Mouse (Mus musculus) NIH3T3 (cell line): Measurements from ENCODE around the gene Traf5.

Experiments
- DNase-seq: peaks from one replicate; pipeline ENCODE4 v3.0.0-alpha.2; 2012; ENCODE audit warnings: low read depth

Traf5 gene

GRCm38 (mm10) chr1:192091806-192092772 lies at the start of gene Traf5:
Gene Traf5 (minus strand): TSS chr1:192092559.
- peak; percentile 98 for DNase-seq

DNA sequence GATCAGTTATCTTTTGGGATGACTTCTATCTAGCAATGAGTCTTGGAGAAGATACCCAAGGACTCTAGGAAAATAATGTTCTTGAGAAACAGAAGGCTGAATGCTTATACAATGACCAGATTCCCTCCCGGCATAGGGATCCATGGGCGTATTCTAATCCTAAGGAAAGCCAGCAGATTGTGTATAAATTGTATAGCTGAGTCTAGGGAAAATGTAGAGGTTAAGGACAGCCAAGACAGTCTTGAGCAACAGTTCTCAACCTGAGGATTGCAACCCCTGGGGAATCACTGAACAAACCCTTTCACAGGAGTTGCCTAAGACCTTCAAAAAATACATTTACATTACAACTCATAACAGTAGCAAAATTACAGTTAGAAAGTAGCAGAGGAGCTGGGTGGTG lies 48.0 kb upstream of the Traf5 start:
- peak; percentile 14 for DNase-seq

- peak; percentile 91 for DNase-seq
Measured at GRCm38 (mm10) chr1:192137926-192138910, 45.9 kb upstream of the Traf5 start, which contains the start of gene Rcor3. Gene Rcor3 (minus strand): TSS chr1:192138062.

DNA sequence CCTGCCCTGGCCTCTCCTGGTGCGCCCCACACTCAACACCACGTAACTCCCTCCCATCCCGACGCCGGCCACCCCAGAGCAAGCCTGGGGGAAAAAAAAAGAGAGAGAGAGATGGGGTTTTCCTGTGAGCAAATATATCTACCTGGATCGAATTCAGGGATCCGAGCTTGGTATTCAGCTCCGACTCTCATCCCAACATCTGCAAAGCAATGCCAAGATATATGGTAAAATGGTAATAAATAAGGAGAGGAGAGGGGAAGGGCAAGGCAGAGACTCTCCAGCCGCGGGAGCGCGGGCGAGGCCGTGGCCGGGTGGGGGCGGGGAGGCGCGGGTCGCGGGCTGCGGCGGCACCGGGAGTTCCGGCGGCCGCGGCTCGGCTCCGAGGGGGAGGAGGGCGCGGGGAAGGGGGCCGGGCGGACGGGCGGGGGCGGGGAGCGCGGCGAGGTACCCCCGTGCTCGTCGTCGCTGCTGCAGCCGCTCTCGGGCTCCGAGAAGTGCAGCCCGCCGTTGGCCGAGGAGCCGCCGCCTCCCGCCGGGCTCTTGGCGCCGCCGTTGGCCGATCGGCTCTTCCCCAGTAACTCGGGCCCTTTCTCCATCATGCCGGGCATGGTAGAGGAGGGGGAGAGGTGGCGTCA lies 45.0 kb upstream of the Traf5 start:
- DNase-seq = peak; percentile 59

GRCm38 (mm10) chr1:192136561-192137290 lies 44.4 kb upstream of the Traf5 start:
- peak; percentile 95 for DNase-seq

DNA sequence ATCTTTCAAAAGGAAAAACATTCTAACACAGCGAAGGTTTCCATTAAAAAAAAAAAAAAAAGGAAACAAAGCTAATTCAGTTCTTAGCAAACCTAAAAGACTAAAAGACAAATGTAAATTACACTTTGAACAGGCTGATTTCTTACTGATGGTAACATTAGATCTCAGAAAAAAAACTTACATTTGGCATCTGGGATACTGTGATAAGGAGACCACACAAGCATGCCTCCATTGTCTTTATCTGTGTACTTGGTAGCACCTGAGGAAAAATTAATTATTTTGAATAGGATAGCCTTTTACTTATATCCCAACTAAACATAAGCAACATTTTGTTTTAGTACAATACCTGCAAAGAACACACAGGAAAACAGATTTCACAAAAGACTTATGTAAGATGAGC lies 37.8 kb upstream of the Traf5 start:
- DNase-seq = no peak

DNA sequence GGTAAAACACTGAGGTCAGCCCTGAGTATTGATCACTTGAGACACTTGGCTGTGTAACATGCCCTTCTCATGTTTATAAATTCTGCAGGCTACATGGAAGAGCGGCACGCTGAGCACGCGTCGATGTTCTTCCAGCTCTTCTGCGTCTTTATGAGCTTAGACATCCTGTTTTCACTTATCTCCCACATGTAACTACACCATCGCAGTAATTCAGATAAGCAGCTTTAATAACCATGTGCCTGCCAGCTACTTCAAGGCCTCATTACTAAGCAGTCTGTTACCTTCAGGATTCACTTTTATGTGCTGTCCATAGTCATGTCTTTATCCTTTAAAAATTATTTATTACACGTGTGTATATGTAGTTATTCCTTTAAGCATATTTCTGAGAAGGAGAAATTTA lies 36.0 kb upstream of the Traf5 start:
- DNase-seq = no peak

DNA sequence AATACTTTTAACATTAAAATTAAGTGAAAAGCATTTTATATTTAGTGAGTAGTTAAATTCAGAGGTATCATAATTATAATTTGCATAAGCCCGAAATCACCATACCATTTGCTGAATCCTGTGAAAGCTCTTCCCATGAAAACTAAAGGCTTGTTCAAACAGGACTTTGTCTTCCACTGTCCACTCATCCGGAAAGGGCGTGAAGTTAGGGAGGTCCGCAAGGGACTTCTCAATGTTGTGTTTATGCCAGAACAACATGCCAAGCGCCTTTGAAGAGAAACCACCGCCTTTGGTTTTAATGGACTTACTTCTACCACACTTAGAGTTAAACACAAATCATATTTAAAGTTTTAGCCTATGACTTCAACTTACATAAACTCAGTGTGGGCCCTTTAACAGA lies 33.4 kb upstream of the Traf5 start:
- no peak for DNase-seq

DNA sequence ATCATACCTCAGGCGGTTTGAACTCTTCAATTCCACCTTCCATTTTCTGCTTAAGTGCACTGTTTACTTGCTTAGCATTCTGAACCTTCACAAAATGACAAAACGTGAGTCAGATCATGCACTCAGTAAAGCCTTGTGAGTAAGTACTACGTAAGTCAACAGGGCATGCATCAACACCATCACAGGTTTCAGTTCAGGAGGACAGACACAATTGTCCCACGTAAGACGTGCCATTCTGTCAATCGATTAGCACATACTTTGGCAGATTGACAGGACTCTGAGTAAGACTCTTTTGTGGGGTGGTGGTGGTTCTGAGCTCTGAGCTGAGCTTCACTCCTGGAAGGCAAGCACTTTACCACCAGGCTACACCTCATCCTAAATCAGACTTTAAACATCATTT lies 23.9 kb upstream of the Traf5 start:
- no peak for DNase-seq

GRCm38 (mm10) chr1:192115378-192115777 lies 23.0 kb upstream of the Traf5 start:
- no peak for DNase-seq

DNA sequence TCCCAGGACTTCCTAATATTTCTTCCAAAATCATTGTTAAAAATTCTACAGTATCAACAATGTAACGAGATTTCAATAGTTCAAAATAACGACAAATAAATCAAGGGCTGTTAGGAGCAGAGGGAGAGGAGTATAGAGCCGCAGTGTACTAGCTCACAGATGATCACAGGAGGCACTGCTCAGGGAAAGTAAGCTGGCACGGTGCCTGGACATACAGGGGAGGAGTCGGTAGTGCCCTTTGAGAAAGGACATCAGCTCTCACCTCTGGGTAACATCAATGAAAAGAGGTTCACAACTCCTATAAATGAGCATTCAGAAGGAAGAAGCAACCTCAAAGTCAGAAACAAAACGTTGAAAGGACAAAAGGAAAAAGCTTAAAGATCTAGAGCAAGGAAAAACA lies 16.8 kb upstream of the Traf5 start:
- peak; percentile 35 for DNase-seq

DNA sequence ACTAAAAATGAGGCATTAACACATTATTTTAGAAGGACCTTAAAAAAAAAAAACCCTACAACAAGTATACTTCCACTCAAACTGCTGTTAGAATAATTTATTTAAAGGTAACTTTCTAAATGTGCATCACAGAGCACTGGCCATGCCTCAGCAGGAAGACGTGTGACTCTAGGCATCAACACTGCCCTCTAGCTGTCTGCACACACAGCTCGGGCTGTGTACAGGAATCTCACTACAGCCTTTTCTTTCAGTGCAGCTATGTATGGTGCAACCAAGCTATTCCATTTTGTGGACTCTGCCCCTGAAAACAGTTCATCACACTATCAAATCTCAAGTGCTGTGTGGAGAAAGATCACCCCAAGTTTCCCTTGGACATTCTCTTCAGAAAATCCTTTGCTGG lies 15.0 kb upstream of the Traf5 start:
- peak; percentile 71 for DNase-seq

DNA sequence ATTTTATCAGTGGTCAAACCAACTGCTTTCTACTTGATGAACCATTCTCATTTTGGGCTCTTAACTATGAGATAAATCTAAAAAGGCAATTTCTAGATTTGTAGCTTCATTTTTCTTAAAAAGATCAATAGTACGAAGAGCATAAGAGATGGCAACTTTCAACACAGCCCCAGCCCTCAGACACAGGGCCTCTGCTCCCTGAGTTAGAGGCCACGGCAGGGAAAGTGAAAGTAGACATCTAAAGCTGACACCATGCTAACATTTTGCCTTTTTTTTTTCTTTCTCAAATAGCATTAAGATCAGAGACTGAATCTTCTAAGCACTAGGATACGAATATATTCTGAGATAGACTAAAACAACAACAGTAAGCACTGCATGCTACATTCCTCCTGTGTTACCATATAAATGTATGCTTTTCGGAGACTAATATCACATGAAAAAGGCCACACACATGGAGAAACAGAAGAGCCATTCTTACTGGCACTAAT lies 13.6 kb upstream of the Traf5 start:
- no peak for DNase-seq

- no peak for DNase-seq
Measured at GRCm38 (mm10) chr1:192104021-192104420, 11.7 kb upstream of the Traf5 start.

DNA sequence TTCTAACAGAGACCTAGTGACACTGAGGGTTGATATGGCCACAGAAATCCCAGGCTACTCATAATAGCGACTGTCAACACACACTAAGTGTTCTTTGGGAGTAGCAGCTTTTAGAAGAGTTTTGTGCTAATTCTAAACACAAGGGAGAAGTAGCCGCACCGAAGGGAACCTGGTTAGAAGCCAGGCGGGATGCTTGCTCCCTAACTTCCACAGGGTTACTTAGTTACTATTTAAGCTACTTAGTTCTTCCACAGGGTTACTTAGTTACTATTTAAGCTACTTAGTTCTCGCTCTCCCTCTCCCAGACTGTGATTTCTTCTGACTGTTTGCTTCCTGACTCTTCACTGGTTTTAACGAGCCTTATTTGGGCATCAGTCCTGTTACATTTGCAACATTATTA lies 10.8 kb upstream of the Traf5 start:
- no peak for DNase-seq

DNA sequence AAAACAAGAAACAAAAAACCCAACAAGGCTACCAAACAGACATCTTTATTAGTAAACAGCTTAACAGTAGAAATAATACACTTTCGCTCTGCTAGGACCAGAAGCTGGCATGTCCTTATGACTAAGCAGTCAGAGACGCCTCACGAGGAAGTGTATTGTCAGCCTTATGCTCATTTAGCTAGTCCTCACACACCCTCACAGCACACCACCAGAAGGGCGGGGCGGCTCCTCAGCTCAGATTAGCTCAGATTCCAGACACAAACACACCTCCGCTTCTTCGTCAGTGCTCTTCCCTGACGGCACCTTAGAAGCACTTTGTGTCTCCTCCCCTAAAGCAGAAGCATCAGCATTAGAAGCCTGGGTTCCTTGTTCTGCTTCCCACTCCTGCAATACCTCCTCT lies 9.0 kb upstream of the Traf5 start:
- no peak for DNase-seq

DNA sequence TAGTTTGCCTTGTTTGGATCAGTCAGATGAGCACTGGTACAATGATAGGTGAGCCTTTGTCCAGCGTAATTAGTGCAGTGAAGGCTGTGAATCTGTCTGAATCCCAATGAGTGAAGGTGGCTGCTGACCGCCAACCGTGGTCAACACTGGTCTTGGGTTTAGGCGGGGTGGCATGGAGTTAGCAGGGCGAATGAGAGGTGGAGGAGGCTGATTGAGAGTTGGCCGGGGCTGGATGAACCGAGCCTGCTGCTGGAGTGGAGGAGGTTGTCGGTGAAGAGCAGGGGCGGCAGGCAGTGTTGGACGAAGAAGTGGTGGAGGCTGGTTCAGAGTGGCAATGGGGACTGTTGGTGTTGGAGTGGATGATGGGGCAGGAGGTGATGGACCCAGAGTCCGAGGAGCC lies 8.4 kb upstream of the Traf5 start:
- no peak for DNase-seq

DNA sequence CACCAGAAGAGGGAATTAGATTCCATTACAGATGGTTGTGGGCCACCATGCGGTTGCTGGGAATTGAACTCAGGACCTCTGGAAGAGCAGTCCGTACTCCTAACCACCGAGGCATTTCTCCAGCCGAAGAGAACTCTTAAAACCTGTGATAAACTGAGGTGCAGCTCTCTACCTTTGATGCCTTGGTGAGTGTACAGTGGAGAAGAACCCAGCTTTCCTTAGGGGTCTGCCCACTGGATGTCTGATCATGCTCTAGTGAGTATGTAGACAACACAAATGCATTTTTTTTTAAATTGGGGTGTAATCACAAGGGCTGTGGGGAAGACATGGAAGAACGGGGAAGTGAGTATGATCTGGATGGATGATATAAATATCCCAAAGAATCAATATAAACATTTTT lies 3.3 kb upstream of the Traf5 start:
- no peak for DNase-seq

DNA sequence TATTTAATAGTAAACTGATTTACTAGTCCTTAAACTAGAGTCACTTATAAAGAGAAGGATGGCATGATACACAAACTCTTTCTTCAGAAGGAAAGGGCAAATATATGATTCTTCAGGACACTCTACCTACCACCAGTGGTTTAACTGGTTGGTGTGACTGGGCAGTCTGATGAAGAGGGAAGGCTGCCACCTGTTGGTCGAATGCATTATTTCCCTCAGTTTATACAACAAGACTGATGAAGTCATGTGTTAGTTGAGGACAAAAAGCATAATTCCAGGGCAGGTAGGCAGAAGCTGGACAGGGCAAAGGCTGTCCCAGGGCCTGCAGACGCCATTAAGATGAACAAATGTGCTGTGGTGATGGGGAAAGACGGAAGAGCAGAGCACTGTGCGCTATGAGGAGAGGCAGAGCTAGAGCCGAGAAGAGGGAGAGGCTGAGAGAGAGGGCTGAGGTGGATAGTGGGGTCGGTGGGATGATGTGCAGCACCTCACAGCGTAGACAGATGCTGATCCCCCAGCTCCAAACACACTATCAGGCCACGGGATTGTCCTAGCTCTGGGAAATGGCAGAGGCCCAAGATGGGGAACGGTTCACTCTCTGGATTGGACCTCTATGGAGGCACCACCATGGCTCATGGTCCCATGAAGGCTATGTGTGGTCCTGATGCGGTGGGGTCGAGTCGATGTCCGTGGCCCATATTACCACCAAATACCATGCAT lies 2.3 kb upstream of the Traf5 start:
- DNase-seq = peak; percentile 91

DNA sequence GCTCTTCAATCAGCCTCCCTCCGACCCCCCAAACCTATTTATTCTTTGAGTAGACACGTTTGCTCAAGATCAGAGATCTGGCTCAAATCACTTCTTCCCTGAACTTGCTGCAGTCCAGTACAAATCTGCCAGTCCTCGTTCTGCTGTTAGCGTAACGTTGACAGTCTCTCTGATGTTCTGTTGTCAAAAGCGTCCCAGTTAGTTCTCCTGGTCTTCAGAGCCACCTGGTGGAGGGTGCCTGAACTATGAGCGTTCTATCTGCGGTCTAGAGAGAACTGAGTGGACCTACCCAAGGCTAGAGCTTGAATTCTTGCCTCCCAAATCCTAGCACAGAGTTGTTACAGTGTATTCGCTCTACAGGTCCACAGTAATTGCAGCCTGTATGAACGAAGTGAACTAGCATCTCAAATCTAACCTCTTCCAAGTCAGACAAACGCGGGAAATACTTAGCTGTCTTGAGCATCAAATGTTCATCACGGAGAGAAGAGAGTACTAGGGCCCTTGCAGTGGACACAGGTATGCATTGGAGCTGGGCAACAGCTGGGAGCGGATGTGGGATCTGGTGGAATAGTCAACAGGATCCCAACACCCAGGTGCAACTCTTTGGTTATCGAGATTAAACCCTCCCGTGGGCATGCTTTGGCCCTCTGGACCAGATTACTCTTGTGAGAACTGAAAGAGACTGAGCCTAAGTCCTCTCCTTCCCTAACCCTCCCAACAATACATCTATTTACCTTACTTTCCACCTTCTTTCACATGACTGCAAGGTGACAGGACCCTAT lies 711 bp upstream of the Traf5 start:
- peak; percentile 93 for DNase-seq
